Mouse (Mus musculus): ENCODE data around the gene Vpreb3. TPM values are rescaled to one million over a fixed set of nuclear protein-coding genes. Genes with fewer than 3 reads are reported as not detected.
A peak's percentile ranks its signal among the peaks of the same experiment; 100 is the strongest.

Vpreb3 gene
- polyA plus RNA-seq, 1 experiment from 2014 or later, result 0.77 TPM

DNA sequence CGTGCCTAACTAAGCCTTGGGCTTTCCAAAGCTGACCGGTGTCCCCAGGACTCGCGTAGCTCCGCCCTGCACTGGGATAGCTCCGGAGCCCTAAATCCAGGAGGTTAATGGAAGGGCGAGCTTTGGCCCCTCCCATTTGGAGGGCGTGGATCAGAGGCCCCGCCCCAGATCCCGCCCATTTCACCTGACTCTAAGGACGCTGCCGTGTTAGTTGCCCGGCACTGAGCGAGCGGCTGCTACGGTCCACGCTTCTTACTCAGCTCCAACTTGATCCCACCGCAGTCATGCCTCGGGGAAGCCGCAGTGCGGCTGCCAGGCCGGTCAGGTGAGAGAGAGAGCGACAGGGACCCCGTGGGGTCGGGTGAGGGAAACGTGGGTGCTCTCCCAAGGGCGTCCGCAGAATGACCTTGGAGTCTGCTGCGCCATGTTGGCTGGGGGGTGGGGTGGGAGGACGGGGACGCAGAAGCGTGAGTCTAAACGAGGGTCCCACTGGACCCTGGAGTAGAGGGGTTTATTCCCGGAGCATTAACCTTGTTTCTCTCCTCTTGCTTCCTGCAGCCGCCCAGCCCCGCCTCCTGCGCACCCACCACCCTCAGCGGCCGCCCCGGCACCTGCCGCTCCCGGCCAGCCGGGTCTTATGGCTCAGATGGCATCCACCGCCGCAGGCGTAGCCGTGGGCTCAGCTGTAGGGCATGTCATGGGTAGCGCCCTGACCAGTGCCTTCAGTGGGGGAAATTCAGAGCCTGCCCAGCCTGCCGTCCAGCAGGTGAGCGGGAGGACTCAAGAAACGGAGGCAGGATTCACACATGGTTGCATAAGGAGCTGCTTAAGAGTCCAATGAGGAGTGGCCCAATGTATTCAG lies 6.9 kb upstream of the Vpreb3 start, which contains the start of gene Mmp11:
TSS of gene Mmp11 (minus strand) at position 817 of the 862 bp plus-strand sequence.
- Histone ChIP-seq H3K4me3 (peak within 1 kb of the TSS; percentile 65), H3K36me3 (replicated peaks) (no peaks in the 10 kb centered on the region), H3K27ac (peak within 1 kb of the TSS; percentile 73), H3K27me3 (replicated peaks) (0 out of 2 replicates have a peak, but pooled peaks cover 3% of the 10 kb centered on the region), H3K9me3 (no peaks in the 10 kb centered on the region), H3K9ac (peak within 1 kb of the TSS; percentile 51), H3K4me2 (peak within 1 kb of the TSS; percentile 94), H3K4me1 (peaks cover 37% of the 10 kb centered on the region)
- ATAC-seq (replicated peaks), result peak; percentile 64
- 1% methylated on average over 51 of the region's 51 CpGs for WGBS

DNA sequence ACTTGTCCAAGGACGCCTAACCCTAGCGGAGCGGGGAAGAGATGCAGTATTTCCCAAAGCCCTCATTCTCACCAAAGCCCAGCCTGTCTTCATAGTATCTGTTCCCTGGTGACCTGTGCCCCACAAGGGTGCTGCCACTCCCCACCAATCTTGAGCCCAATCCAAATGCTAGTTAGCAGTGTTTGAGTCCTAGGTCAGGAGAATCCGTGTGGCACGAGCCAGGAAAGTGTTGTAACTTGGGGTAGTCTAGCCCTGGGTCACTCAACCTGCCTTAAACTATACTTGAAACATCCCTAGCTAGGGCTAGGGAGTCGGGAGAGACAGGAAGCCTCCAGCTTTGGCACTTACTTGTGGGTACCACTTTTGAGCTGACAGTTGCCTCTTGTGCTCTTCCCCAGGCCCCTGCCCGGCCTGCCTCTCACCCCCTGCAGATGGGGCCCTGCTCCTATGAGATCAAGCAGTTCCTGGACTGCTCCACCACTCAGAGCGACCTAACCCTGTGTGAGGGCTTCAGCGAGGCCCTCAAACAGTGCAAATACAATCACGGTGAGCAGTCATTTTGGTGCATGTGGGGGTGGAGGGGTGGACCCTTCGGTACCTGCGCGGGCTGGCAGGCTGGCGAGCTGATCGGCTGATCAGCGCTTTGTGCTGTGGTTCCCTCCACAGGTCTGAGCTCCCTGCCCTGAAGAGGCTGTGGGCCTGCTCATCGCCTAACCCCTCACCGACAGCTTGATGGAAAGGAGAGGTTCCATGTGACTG lies 5.8 kb upstream of the Vpreb3 start:
- no peak for ATAC-seq (replicated peaks)
- peak overlapping the region; percentile 16 for H3K4me2 ChIP-seq
- peaks cover 27% of the 10 kb centered on the region for H3K4me1 ChIP-seq
- peak overlapping the region; percentile 65; the same call in 1 of the 2 replicates for H3K4me3 ChIP-seq
- no peak overlapping the region for H3K27ac ChIP-seq
- no peaks in the 10 kb centered on the region for H3K36me3 ChIP-seq (replicated peaks)
- 43% methylated on average over 18 of the region's 18 CpGs for WGBS
- H3K27me3 ChIP-seq (replicated peaks), result 0 out of 2 replicates have a peak, but pooled peaks cover 3% of the 10 kb centered on the region
- H3K9ac ChIP-seq, result no peak overlapping the region
- no peaks in the 10 kb centered on the region for H3K9me3 ChIP-seq

DNA sequence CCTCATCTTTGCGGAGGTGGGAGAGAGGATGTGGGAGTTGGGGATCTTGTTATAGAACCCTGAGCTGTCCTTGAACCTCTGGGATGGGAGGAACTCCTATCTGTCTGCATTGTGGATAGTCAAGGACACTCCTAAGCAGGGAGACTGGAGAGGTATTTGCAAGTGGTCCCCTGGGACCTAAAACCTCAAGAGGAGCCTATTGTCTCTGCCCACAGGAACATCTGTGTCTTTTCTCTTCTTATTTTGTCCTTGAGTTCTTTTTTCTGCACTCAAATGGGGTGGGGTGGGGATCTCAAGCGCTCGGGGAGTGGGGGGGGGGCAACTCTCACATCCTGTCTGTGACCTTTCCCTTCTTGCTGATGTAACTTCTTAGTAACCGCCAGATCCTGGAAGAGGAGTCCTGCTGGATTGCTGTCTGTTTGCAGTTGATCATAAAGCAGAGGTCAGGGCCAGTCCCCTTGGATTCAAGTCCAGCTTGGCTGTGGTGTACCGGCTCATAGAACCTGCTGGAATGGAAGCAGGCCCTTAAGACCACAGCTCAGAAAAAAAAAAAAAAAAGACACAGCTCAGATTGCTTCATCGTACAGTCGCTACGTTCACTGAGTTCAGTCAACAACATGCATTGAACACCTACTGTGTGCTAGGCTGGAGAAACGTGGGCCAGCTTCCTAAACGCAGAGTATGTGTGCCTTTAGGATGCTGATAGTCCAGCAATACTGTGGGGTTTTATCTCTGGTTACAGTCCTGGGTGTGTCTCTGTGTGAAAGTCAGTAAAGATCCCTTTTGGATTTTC lies 4.8 kb upstream of the Vpreb3 start:
- Histone ChIP-seq H3K27me3 (replicated peaks) (0 out of 2 replicates have a peak, but pooled peaks cover 3% of the 10 kb centered on the region), H3K9ac (no peak overlapping the region), H3K4me2 (peak overlapping the region; percentile 16; the same call in 1 of the 2 replicates), H3K9me3 (no peaks in the 10 kb centered on the region), H3K4me1 (peaks cover 18% of the 10 kb centered on the region), H3K27ac (no peak overlapping the region), H3K36me3 (replicated peaks) (no peaks in the 10 kb centered on the region), H3K4me3 (no peak overlapping the region)
- ATAC-seq (replicated peaks), result no peak
- 56% methylated on average over 10 of the region's 10 CpGs for WGBS

DNA sequence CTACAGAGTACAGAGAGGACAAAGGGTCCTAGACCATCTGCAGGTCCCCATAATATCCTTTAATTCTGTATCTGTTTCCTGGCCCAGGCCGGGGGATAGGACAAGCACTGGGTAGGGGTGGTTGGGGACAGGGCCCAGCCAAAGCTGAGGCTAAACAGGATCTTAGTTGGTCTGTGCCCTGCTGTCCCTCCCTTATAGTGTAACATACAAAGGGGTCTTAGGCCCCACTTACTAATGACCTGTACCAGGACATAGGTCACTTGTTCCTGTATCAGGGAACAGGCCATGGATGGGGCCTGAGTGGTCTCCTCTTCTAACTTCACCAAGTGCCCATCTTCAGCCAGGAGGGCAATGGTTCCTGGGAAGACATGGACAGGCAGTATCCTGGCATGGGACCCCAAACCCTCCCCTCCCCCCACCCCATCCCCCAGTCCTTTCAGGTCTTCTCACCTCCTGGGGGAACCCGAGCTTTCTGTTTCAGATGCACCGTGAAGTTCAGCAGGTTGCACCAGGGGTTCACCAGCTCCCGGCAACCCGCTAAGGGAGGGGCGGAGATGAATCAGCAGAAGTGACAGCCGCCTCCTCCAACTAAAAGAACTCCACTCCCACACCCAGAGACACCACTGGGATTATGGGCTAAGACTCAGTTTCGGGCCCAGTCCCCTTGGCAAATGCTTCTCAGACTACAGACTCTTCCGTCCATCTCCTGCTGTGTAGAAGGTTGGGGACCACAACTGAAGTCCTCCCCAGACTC lies 3.2 kb upstream of the Vpreb3 start:
- Histone ChIP-seq H3K4me1 (peaks cover 18% of the 10 kb centered on the region), H3K27ac (no peak overlapping the region), H3K9ac (no peak overlapping the region), H3K4me2 (no peak overlapping the region), H3K9me3 (no peaks in the 10 kb centered on the region), H3K4me3 (no peak overlapping the region), H3K27me3 (replicated peaks) (no peaks in the 10 kb centered on the region), H3K36me3 (replicated peaks) (no peaks in the 10 kb centered on the region)
- 53% methylated on average over 9 of the region's 9 CpGs for WGBS
- no peak for ATAC-seq (replicated peaks)

DNA sequence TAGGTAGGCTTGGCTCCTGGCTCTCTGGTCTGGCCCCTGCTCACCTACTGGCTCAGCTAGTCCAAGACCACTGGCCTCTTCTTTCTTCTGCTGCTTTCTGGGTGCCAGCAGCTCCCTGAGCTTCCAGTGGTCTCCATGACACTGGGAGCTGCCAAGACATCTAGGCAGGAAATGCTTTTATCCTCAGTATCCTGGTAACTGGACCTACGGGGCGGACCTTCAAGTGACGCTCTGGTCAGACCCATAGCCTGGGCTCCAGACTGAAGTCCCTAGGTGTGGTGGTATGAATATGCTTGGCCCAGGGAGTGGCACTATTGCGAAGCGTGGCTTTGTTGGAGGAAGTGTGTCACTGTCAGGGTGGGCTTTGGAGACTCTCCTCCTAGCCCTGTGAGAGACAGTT lies 2.3 kb upstream of the Vpreb3 start, which contains the start of gene Gm867:
TSS of gene Gm867 (minus strand) at position 153 of the 400 bp plus-strand sequence.
- H3K4me1 ChIP-seq, result peaks cover 12% of the 10 kb centered on the region
- no peak within 1 kb of the TSS for H3K4me2 ChIP-seq
- H3K4me3 ChIP-seq, result no peak within 1 kb of the TSS
- no peak for ATAC-seq (replicated peaks)
- no peak within 1 kb of the TSS for H3K27ac ChIP-seq
- H3K27me3 ChIP-seq (replicated peaks), result no peaks in the 10 kb centered on the region
- no peaks in the 10 kb centered on the region for H3K36me3 ChIP-seq (replicated peaks)
- no peaks in the 10 kb centered on the region for H3K9me3 ChIP-seq
- 83% methylated on average over 5 of the region's 5 CpGs for WGBS
- H3K9ac ChIP-seq, result no peak within 1 kb of the TSS

DNA sequence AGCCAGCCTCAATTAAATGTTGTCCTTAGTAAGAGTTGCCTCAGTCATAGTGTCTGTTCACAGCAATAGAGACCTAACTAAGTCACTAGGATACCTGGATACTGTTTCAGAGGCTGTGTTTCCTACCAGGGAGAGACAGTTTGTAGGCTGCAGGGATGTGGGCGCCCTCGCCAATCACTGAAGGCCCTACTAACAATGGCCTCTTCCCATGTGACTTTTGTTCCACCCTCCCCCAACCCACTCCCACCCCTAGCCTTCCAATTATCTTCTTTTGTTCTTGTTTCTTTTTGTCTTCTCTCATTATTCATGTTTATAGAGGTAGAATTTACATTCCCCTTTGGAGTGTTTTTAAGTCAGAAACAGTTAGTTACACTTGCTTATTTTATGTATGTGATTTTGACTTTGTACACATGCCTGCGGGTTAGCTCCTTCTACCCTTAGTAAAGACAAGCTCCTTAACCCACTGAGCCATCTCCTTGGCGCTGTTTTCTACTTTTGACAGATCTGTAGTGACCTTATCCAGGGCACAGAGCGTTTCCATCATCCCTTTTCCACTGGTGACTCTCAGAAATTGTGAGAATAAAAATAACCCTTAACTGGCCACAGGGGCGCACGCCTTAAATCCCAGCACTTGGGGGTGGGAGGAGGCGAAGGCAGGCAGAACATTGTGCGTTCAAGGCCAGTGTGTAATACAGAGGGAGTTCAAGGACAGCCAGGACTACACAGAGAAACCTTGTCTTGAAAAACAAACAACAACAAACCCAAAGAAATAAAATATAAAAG lies 1.6 kb upstream of the Vpreb3 start:
- Histone ChIP-seq H3K4me3 (no peak overlapping the region), H3K36me3 (replicated peaks) (no peaks in the 10 kb centered on the region), H3K9me3 (no peaks in the 10 kb centered on the region), H3K27me3 (replicated peaks) (no peaks in the 10 kb centered on the region), H3K4me2 (no peak overlapping the region), H3K9ac (no peak overlapping the region), H3K4me1 (peaks cover 5% of the 10 kb centered on the region), H3K27ac (no peak overlapping the region)
- ATAC-seq (replicated peaks), result no peak
- 61% methylated on average over 9 of the region's 9 CpGs for WGBS

DNA sequence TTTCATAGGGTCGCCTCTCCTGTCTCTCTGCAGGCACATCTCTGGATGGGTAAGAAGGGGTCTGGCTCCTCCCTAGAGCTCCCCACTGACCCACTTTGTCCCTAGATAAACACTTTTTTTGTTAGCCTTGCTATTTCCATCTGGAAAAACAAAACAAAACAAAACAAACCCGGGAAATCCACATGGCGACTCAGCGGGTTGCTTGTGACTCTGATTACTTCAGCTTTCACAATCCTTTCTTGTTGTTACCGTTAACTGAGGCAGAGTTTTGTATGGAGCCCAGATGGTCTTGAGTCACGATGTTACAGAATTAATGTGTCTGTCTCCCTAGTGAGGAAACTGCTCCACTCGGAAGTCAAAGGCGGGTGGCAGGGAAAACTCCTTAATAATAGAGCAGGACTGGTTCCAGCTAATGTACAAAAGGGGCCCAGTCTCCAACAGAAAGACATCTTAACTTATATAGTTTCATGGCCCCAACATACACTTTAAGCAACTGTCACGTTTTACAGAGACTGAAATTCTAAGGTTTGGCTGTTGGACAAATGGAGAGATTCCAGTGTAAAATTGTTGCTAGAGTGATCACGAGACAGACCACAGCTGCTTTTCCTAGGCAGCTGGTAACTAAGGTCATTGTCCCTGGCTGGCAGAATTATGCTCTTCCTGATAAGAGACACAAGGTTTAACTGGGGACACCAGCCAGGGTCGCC lies 1.4 kb downstream of the Vpreb3 start:
- H3K4me2 ChIP-seq, result no peak overlapping the region
- H3K9me3 ChIP-seq, result no peaks in the 10 kb centered on the region
- no peak overlapping the region for H3K9ac ChIP-seq
- H3K4me3 ChIP-seq, result no peak overlapping the region
- H3K36me3 ChIP-seq (replicated peaks), result no peaks in the 10 kb centered on the region
- WGBS, result 23% methylated on average over 11 of the region's 11 CpGs
- H3K27ac ChIP-seq, result no peak overlapping the region
- H3K4me1 ChIP-seq, result no peaks in the 10 kb centered on the region
- H3K27me3 ChIP-seq (replicated peaks), result no peaks in the 10 kb centered on the region
- ATAC-seq (replicated peaks), result no peak

DNA sequence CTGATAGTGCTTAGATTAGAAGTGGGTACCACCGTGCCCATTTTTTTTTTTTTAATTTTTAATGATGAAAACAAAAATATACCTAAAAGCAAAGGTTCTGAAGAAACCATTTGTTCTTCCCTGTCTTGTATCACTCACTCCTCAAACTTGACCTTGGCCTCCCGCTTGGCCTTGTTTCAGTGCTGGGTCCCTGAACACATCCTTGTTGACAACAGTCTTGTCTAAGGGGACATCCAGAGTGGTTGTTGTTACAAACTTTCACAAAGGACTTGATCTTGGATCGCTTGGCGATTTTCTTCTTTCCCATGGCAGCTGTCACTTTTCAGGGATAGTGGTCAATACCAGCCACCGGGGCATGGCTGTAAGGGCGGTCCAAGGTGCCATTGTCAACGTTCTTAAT lies 2.4 kb downstream of the Vpreb3 start:
- WGBS, result 94% methylated on average over 7 of the region's 7 CpGs
- H3K27me3 ChIP-seq (replicated peaks), result 0 out of 2 replicates have a peak, but pooled peaks cover 3% of the 10 kb centered on the region
- no peaks in the 10 kb centered on the region for H3K9me3 ChIP-seq
- no peak overlapping the region for H3K4me3 ChIP-seq
- no peak for ATAC-seq (replicated peaks)
- no peak overlapping the region for H3K9ac ChIP-seq
- H3K4me2 ChIP-seq, result no peak overlapping the region
- no peak overlapping the region for H3K27ac ChIP-seq
- H3K4me1 ChIP-seq, result no peaks in the 10 kb centered on the region; the same call in 1 of the 2 replicates
- H3K36me3 ChIP-seq (replicated peaks), result no peaks in the 10 kb centered on the region

DNA sequence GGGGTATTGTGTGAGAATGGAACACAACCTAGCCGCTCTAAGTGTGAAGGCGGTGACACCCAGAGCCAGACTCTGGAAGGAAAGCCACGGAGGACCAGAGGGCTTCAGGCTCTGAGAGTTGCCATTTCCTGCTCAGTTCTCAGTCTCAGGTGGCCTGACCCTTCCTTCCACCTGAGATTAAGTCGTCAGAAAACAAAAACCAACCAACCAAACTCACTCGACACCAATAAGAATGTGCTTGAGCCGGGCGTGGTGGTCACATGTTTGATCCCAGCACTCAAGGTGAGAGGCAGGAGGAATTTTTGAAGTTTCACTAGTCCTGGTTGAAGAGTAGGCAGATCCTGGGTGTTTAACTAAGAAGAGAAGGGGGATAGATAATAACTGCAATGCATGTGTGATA lies 3.0 kb downstream of the Vpreb3 start:
- no peak for ATAC-seq (replicated peaks)
- WGBS, result 86% methylated on average over 7 of the region's 7 CpGs

DNA sequence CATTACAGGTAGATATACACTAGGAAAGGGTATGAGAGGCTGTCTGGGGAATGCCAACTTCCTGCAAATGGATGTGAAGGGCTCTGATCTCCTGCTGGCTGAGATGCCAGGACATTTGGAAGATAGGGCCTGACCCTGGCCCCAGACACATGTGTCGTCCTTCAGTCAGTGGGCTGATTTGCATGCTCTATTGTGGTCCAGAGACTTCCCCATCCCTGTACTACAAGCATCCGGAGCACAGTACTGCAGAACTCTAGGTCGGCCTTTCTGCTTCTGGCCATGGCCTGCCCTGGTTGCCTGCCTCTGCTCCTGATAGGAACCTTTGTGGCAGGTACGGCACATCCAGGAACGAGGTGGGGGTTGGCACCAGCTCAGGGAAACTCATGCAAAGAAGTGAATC lies 5.2 kb downstream of the Vpreb3 start:
- H3K4me1 ChIP-seq, result peaks cover 13% of the 10 kb centered on the region
- H3K36me3 ChIP-seq (replicated peaks), result no peaks in the 10 kb centered on the region
- no peak overlapping the region for H3K4me3 ChIP-seq
- H3K27ac ChIP-seq, result no peak overlapping the region
- 74% methylated on average over 5 of the region's 5 CpGs for WGBS
- H3K9ac ChIP-seq, result no peak overlapping the region
- H3K27me3 ChIP-seq (replicated peaks), result peaks cover 15% of the 10 kb centered on the region; the same call in 1 of the 2 replicates
- no peaks in the 10 kb centered on the region for H3K9me3 ChIP-seq
- no peak overlapping the region for H3K4me2 ChIP-seq
- ATAC-seq (replicated peaks), result no peak

More for the DNA sequence above, 3.0 kb downstream of the Vpreb3 start:
- Histone ChIP-seq H3K4me2 (no peak overlapping the region), H3K36me3 (replicated peaks) (no peaks in the 10 kb centered on the region), H3K9ac (no peak overlapping the region), H3K27ac (no peak overlapping the region), H3K27me3 (replicated peaks) (peaks cover 10% of the 10 kb centered on the region; the same call in 1 of the 2 replicates), H3K4me3 (no peak overlapping the region), H3K4me1 (peaks cover 7% of the 10 kb centered on the region), H3K9me3 (no peaks in the 10 kb centered on the region)
